Mouse (Mus musculus) embryonic facial prominence, embryonic 15.5 days (tissue): ENCODE measurements around the gene Cxcr4. TPM values are rescaled to one million over a fixed set of nuclear protein-coding genes. Genes with fewer than 3 reads are reported as not detected.

Experiments
- ATAC-seq: fragments of 200-750 bp; cut with Nextera tagmentation; 2 replicates; pipeline ENCODE4 v1.8.0; 2017; ENCODE audit warnings: low read depth, moderate TSS enrichment; ENCODE audit not compliant: insufficient number of reproducible peaks, low FRiP score, low TSS enrichment
- H3K27ac ChIP-seq: fragments of 300-500 bp; sonication (generic); replicated peaks from 2 replicates; pipeline ENCODE4 v1.5.1; 2015; ENCODE audit warnings: mild to moderate bottlenecking, inconsistent platforms
- H3K27me3 ChIP-seq: fragments of 300-500 bp; sonication (generic); 2 replicates; pipeline ENCODE4 v1.6.1; 2015; ENCODE audit warnings: inconsistent platforms
- H3K36me3 ChIP-seq: fragments of 300-500 bp; sonication (generic); 2 replicates; pipeline ENCODE4 v1.6.1; 2015; ENCODE audit warnings: mild to moderate bottlenecking, inconsistent platforms
- H3K4me1 ChIP-seq: fragments of 300-500 bp; sonication (generic); 2 replicates; pipeline ENCODE4 v1.6.1; 2015; ENCODE audit warnings: inconsistent platforms
- H3K4me2 ChIP-seq: fragments of 300-500 bp; sonication (generic); replicated peaks from 2 replicates; pipeline ENCODE4 v1.6.1; 2015; ENCODE audit warnings: mild to moderate bottlenecking, inconsistent platforms
- H3K4me3 ChIP-seq: fragments of 300-500 bp; sonication (generic); replicated peaks from 2 replicates; pipeline ENCODE4 v1.5.1; 2015; ENCODE audit warnings: mild to moderate bottlenecking, inconsistent platforms
- H3K9ac ChIP-seq: fragments of 300-500 bp; sonication (generic); 2 replicates; pipeline ENCODE4 v1.6.1; 2015; ENCODE audit warnings: inconsistent platforms
- H3K9me3 ChIP-seq: fragments of 300-500 bp; sonication (generic); replicated peaks from 2 replicates; pipeline ENCODE4 v1.6.1; 2016; ENCODE audit warnings: inconsistent platforms
- WGBS: fragments of 180-500 bp; shearing (Covaris S2); methylation state at CpG from one replicate; pipeline ENCODE4 v1.1.7; 2015; 5-methylcytosine and 5-hydroxymethylcytosine counted together
- polyA plus RNA-seq: library from polyadenylated mRNA; unstranded; fragments of >200 nt; fragmentation: Nextera tagmentation; extraction: Ambion mirVana; gene quantifications from 2 replicates; pipeline ENCODE4 v1.2.1, GENCODE M21; 2015

Cxcr4 gene
- polyA plus RNA-seq, 1 experiment from 2014 or later: 5.8 TPM

GRCm38 (mm10) chr1:128595528-128595927, 3.4 kb upstream of the Cxcr4 start:
- Histone ChIP-seq H3K36me3 (no peaks in the 10 kb centered on the region), H3K9me3 (no peaks in the 10 kb centered on the region), H3K4me1 (peaks cover 36% of the 10 kb centered on the region), H3K27me3 (peaks cover 2% of the 10 kb centered on the region; the same call in 1 of the 2 replicates), H3K9ac (no peak overlapping the region), H3K4me2 (no peak overlapping the region), H3K4me3 (no peak overlapping the region), H3K27ac (no peak overlapping the region)
- no peak for ATAC-seq
- WGBS: 11% methylated on average over 6 of the region's 6 CpGs

GRCm38 (mm10) chr1:128595105-128595420, 3.0 kb upstream of the Cxcr4 start:
- Histone ChIP-seq H3K27me3 (peaks cover 2% of the 10 kb centered on the region; the same call in 1 of the 2 replicates), H3K4me2 (no peak overlapping the region), H3K9me3 (no peaks in the 10 kb centered on the region), H3K27ac (no peak overlapping the region), H3K9ac (no peak overlapping the region), H3K4me1 (peaks cover 36% of the 10 kb centered on the region), H3K4me3 (no peak overlapping the region), H3K36me3 (no peaks in the 10 kb centered on the region)
- ATAC-seq: no peak
- 21% methylated on average over 3 of the region's 3 CpGs for WGBS

GRCm38 (mm10) chr1:128594353-128595104, 2.4 kb upstream of the Cxcr4 start:
- H3K27ac ChIP-seq: no peak overlapping the region
- H3K27me3 ChIP-seq: peaks cover 6% of the 10 kb centered on the region
- H3K9me3 ChIP-seq: no peaks in the 10 kb centered on the region
- H3K4me2 ChIP-seq: no peak overlapping the region
- ATAC-seq: no peak
- H3K36me3 ChIP-seq: no peaks in the 10 kb centered on the region
- H3K9ac ChIP-seq: no peak overlapping the region
- WGBS: 24% methylated on average over 12 of the region's 12 CpGs
- peaks cover 36% of the 10 kb centered on the region for H3K4me1 ChIP-seq
- no peak overlapping the region for H3K4me3 ChIP-seq

GRCm38 (mm10) chr1:128592961-128593501, 938 bp upstream of the Cxcr4 start:
- Histone ChIP-seq H3K27me3 (peaks cover 14% of the 10 kb centered on the region), H3K9me3 (no peaks in the 10 kb centered on the region), H3K4me1 (peaks cover 36% of the 10 kb centered on the region), H3K4me3 (peak overlapping the region; percentile 58), H3K4me2 (peak overlapping the region; percentile 88), H3K27ac (peak overlapping the region; percentile 72), H3K36me3 (no peaks in the 10 kb centered on the region), H3K9ac (peak overlapping the region; percentile 28)
- peak; percentile 36 for ATAC-seq
- under 1% methylated on average over 24 of the region's 24 CpGs for WGBS

DNA sequence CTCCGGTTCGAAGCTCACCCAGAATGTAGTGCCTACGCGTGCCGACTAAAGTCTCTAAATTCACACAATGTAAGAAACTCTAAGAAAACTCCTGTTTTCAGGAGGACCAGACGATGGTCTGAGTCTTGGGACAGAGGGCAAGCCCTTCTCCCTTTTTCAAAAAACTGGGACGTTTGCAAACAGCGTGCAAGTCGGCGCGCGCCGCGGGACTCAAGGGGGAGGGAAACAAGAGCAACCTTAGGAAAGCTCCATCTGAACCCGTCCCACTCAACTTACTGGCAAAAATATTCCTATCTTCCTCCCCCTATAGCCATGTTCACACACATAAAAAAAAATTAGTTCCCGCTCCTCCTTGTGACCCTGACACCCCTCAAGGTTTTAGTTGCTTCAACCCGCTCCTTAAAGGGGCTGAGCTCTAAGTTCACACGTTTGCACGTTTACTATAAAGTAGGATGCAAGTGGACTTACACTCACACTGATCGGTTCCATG, 327 bp downstream of the Cxcr4 start:
- Histone ChIP-seq H3K4me3 (peak overlapping the region; percentile 58), H3K9me3 (no peaks in the 10 kb centered on the region), H3K4me2 (peak overlapping the region; percentile 88), H3K36me3 (no peaks in the 10 kb centered on the region), H3K4me1 (peaks cover 36% of the 10 kb centered on the region), H3K27ac (peak overlapping the region; percentile 61), H3K27me3 (peaks cover 14% of the 10 kb centered on the region), H3K9ac (peak overlapping the region; percentile 42)
- WGBS: 0% methylated on average over 20 of the region's 20 CpGs
- ATAC-seq: no peak; the same call in 1 of the 2 replicates

DNA sequence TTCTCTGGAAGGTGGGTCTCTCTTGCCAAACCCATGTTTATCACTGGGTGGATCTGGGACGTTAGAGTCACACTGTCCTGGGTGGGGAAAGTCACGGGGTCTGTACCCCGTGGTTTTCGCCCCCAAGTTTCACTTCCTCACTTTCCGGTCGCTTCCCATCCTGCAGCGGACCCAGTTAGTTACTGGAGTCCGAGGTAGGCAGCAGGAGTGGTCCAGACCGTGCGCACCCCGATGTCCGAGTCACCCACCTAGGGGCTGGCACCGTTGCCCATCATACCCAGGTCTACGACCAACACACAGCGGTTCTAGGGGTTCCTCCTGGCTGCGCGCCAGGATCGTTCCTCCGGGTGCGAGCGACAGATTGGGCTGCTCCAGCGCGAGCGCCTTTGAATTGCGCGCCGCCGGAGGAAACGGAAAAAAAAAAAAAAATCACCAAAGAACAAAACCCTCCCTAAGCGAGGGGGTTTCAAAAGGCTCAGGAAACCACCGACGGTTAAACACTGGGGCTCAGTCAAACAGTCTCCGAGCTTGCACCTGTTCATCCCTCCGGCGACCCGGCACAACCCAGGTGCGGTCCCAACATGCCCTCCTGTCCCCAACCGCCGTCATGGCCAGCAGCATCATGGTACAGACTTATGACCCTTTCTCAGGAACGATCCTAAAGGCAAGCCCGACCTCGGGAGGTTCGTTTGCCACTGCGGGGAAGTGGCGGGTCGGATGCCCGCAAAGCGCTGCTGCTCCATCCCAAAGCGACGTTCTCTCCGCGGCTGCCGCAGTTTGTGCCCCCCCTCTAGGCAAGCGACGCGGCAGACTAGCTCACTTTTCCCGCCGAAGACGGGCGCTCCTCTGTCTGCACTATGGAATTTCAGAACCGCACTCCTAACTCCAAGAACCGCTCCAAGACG, 1.0 kb downstream of the Cxcr4 start:
- Histone ChIP-seq H3K9ac (peak overlapping the region; percentile 42), H3K4me2 (peak overlapping the region; percentile 88), H3K27me3 (peaks cover 14% of the 10 kb centered on the region), H3K27ac (peak overlapping the region; percentile 61), H3K4me1 (peaks cover 36% of the 10 kb centered on the region), H3K36me3 (no peaks in the 10 kb centered on the region), H3K4me3 (peak overlapping the region; percentile 58), H3K9me3 (no peaks in the 10 kb centered on the region)
- no peak for ATAC-seq
- under 1% methylated on average over 63 of the region's 63 CpGs for WGBS

GRCm38 (mm10) chr1:128590011-128590410, 2.1 kb downstream of the Cxcr4 start:
- no peaks in the 10 kb centered on the region for H3K9me3 ChIP-seq
- no peak overlapping the region for H3K9ac ChIP-seq
- no peak overlapping the region for H3K27ac ChIP-seq
- peak overlapping the region; percentile 88 for H3K4me2 ChIP-seq
- WGBS: 3% methylated on average over 6 of the region's 6 CpGs
- peak overlapping the region; percentile 58; the same call in 1 of the 2 replicates for H3K4me3 ChIP-seq
- H3K27me3 ChIP-seq: peaks cover 14% of the 10 kb centered on the region
- H3K4me1 ChIP-seq: peaks cover 29% of the 10 kb centered on the region
- H3K36me3 ChIP-seq: no peaks in the 10 kb centered on the region
- ATAC-seq: no peak

DNA sequence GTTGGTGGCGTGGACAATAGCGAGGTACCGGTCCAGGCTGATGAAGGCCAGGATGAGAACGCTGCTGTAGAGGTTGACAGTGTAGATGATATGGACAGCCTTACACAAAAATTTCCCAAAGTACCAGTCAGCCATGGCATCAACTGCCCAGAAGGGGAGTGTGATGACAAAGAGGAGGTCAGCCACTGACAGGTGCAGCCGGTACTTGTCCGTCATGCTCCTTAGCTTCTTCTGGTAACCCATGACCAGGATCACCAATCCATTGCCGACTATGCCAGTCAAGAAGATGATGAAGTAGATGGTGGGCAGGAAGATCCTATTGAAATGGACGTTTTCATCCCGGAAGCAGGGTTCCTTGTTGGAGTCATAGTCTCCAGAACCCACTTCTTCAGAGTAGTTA, 2.6 kb downstream of the Cxcr4 start:
- H3K4me3 ChIP-seq: peak overlapping the region; percentile 58; the same call in 1 of the 2 replicates

GRCm38 (mm10) chr1:128588337-128588736, 3.8 kb downstream of the Cxcr4 start:
- Histone ChIP-seq H3K36me3 (no peaks in the 10 kb centered on the region), H3K4me1 (peaks cover 25% of the 10 kb centered on the region), H3K4me2 (no peak overlapping the region), H3K27ac (no peak overlapping the region), H3K4me3 (no peak overlapping the region), H3K9ac (no peak overlapping the region), H3K9me3 (no peaks in the 10 kb centered on the region), H3K27me3 (peaks cover 14% of the 10 kb centered on the region)
- 38% methylated on average over 2 of the region's 2 CpGs for WGBS
- ATAC-seq: no peak

More for the DNA sequence above, 2.6 kb downstream of the Cxcr4 start:
- H3K4me2 ChIP-seq: peak overlapping the region; percentile 88; the same call in 1 of the 2 replicates
- H3K27ac ChIP-seq: no peak overlapping the region
- H3K9me3 ChIP-seq: no peaks in the 10 kb centered on the region
- peaks cover 14% of the 10 kb centered on the region for H3K27me3 ChIP-seq
- no peak overlapping the region for H3K9ac ChIP-seq
- no peak for ATAC-seq
- no peaks in the 10 kb centered on the region for H3K36me3 ChIP-seq
- 88% methylated on average over 9 of the region's 9 CpGs for WGBS
- peaks cover 24% of the 10 kb centered on the region for H3K4me1 ChIP-seq

GRCm38 (mm10) chr1:128586928-128587780, 4.9 kb downstream of the Cxcr4 start:
- H3K4me2 ChIP-seq: no peak overlapping the region
- no peaks in the 10 kb centered on the region for H3K9me3 ChIP-seq
- H3K27me3 ChIP-seq: peaks cover 14% of the 10 kb centered on the region
- no peak overlapping the region for H3K9ac ChIP-seq
- peaks cover 14% of the 10 kb centered on the region for H3K4me1 ChIP-seq
- H3K4me3 ChIP-seq: no peak overlapping the region
- ATAC-seq: no peak
- 72% methylated on average over 8 of the region's 8 CpGs for WGBS
- H3K27ac ChIP-seq: no peak overlapping the region
- H3K36me3 ChIP-seq: no peaks in the 10 kb centered on the region
